Mouse (Mus musculus) erythroblast, embryonic 14.5 days (primary cell): Measurements from ENCODE around the gene Ctnnd1.

Source experiments
- GATA1 ChIP-seq: IDR thresholded peaks from 2 replicates; pipeline ENCODE4 v1.6.1; 2012; ENCODE audit warnings: low read length, inconsistent platforms, mixed read lengths
- TAL1 ChIP-seq: IDR thresholded peaks from 3 replicates; pipeline ENCODE4 v1.6.1; 2012; ENCODE audit warnings: low read length, inconsistent platforms, mixed read lengths

DNA sequence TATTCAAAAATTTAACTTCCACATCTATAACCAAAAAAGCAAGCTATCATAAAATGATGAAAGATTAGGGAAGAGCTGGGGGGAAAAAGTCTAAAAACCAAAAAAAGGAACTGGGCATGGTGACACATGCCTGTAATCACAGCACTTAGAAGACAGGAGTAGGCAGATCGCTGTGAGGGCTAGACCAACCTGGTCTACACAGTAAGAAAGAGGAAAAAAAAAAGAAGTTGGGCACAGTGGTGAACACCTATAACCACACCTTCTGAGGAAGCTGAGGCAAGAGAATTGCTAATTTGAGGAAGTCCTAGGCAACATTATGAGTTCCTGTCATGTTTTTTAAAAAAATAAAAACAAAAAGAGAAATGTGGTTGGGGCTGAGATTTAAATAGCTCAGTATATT, 5.3 kb upstream of the Ctnnd1 start:
- TF ChIP-seq TAL1: no peak
- TF ChIP-seq GATA1: no peak
